Mouse (Mus musculus): ENCODE measurements around the gene Mapk10. TPM values are rescaled to one million over a fixed set of nuclear protein-coding genes. Genes with fewer than 3 reads are reported as not detected.

Mapk10 gene
- polyA plus RNA-seq, 1 experiment from 2014 or later: 61.3 TPM

GRCm38 (mm10) chr5:103160314-103161195 is 50.6 kb downstream of the Mapk10 start:
- H3K36me3 ChIP-seq (ENCODE audit: control insufficient read depth, insufficient read depth, low read length): no peaks in the 10 kb centered on the region
- peak overlapping the region; percentile 92 for H3K27ac ChIP-seq (ENCODE audit: low read depth, low read length)
- no peak overlapping the region for H3K9ac ChIP-seq (ENCODE audit: low read length)
- H3K27me3 ChIP-seq (replicated peaks; ENCODE audit: control insufficient read depth, insufficient read depth, low read length): no peaks in the 10 kb centered on the region
- no peaks in the 10 kb centered on the region for H3K9me3 ChIP-seq (replicated peaks; ENCODE audit: control insufficient read depth, low read length)
- DNase-seq (ENCODE audit: low spot score) (no peak), ATAC-seq (peak; percentile 73)
- H3K4me3 ChIP-seq (ENCODE audit: low read depth, low read length): no peak overlapping the region
- 29% methylated on average over 8 of the region's 8 CpGs for WGBS
- H3K4me1 ChIP-seq (ENCODE audit: control insufficient read depth, insufficient read depth, low read length): peaks cover 31% of the 10 kb centered on the region
- H3K4me2 ChIP-seq (ENCODE audit: low read length): peak overlapping the region; percentile 23

DNA sequence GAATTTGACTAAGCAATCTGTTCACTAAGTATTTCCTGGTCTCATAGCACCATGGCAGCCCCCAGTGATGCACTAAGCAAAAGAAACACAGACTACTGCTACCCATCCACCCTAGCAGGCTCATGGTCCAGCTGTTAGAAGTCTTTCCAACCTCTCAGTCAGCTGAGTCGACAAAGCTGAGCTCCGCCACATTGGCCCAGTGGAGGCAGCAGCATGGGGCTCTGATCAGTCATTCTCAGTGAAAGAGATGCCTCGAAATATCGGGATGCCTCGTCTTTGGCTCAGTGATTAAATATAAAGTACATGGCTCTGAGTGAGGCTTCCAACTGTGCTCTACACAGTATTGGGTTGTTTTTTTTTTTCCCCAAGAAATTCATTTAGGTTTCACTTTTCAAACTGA is 70.2 kb downstream of the Mapk10 start:
- DNase-seq (ENCODE audit: low spot score) (peak; percentile 22), ATAC-seq (no peak)
- 56% methylated on average over 5 of the region's 5 CpGs for WGBS

DNA sequence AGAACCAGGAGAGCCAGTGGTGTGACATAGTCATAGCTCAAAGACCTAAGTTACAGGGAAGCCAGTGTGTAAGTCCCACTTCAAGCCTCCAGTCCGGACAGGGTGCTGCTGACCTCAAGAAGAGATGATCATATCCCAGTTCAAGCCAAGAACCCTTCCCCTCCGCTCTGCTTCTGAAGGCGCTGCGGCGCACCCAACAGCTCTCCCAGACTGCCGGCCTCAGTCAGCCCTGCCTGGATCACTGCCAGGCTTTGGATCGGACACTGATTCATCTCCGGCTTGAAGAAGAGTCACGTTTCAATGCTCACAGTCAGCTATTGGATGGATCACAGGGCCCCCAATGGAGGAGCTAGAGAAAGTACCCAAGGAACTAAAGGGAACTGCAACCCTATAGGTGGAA is 76.3 kb downstream of the Mapk10 start:
- Histone ChIP-seq H3K4me1 (ENCODE audit: control insufficient read depth, insufficient read depth, low read length) (no peaks in the 10 kb centered on the region), H3K27ac (ENCODE audit: low read depth, low read length) (no peak overlapping the region), H3K27me3 (replicated peaks; ENCODE audit: control insufficient read depth, insufficient read depth, low read length) (no peaks in the 10 kb centered on the region), H3K9me3 (replicated peaks; ENCODE audit: control insufficient read depth, low read length) (no peaks in the 10 kb centered on the region), H3K36me3 (ENCODE audit: control insufficient read depth, insufficient read depth, low read length) (no peaks in the 10 kb centered on the region), H3K4me3 (ENCODE audit: low read depth, low read length) (no peak overlapping the region), H3K4me2 (ENCODE audit: low read length) (no peak overlapping the region), H3K9ac (ENCODE audit: low read length) (no peak overlapping the region)
- ATAC-seq (no peak), DNase-seq (ENCODE audit: low spot score) (no peak)
- WGBS: 81% methylated on average over 9 of the region's 9 CpGs

More for the DNA sequence above, 70.2 kb downstream of the Mapk10 start:
- H3K9ac ChIP-seq (ENCODE audit: low read length): no peak overlapping the region
- H3K4me1 ChIP-seq (ENCODE audit: control insufficient read depth, insufficient read depth, low read length): no peaks in the 10 kb centered on the region
- H3K4me3 ChIP-seq (ENCODE audit: low read depth, low read length): no peak overlapping the region
- no peaks in the 10 kb centered on the region for H3K36me3 ChIP-seq (ENCODE audit: control insufficient read depth, insufficient read depth, low read length)
- H3K27ac ChIP-seq (ENCODE audit: low read depth, low read length): peak overlapping the region; percentile 44; the same call in 1 of the 2 replicates
- H3K4me2 ChIP-seq (ENCODE audit: low read length): no peak overlapping the region
- no peaks in the 10 kb centered on the region for H3K9me3 ChIP-seq (replicated peaks; ENCODE audit: control insufficient read depth, low read length)
- no peaks in the 10 kb centered on the region for H3K27me3 ChIP-seq (replicated peaks; ENCODE audit: control insufficient read depth, insufficient read depth, low read length)

GRCm38 (mm10) chr5:103133626-103134025 is 77.5 kb downstream of the Mapk10 start:
- 78% methylated on average over 9 of the region's 9 CpGs for WGBS
- Histone ChIP-seq H3K9ac (ENCODE audit: low read length) (no peak overlapping the region), H3K4me1 (ENCODE audit: control insufficient read depth, insufficient read depth, low read length) (no peaks in the 10 kb centered on the region), H3K27ac (ENCODE audit: low read depth, low read length) (no peak overlapping the region), H3K4me3 (ENCODE audit: low read depth, low read length) (no peak overlapping the region), H3K36me3 (ENCODE audit: control insufficient read depth, insufficient read depth, low read length) (no peaks in the 10 kb centered on the region), H3K9me3 (replicated peaks; ENCODE audit: control insufficient read depth, low read length) (no peaks in the 10 kb centered on the region), H3K27me3 (replicated peaks; ENCODE audit: control insufficient read depth, insufficient read depth, low read length) (no peaks in the 10 kb centered on the region), H3K4me2 (ENCODE audit: low read length) (no peak overlapping the region)
- no peak for ATAC-seq
- DNase-seq (ENCODE audit: low spot score): no peak

DNA sequence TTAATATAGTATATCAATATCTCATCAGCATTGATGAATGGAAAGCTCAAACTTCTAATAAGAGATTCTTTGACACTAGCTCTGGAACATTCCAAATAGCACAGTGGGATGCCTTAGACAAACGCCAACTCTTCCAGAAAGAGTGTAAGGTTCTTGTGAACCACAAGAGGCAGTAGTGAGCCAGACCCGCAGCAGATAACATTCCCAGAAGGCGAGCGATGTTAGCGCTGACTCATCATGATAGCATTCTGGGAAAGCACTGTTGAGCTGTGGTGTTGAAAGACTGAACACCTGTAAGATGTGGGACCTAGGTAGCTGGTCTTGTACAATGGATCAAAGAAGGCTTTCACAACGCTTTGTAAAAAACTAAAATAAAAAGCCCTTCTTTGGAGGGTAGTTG is 78.3 kb downstream of the Mapk10 start:
- Histone ChIP-seq H3K9me3 (replicated peaks; ENCODE audit: control insufficient read depth, low read length) (no peaks in the 10 kb centered on the region), H3K4me3 (ENCODE audit: low read depth, low read length) (no peak overlapping the region), H3K4me1 (ENCODE audit: control insufficient read depth, insufficient read depth, low read length) (no peaks in the 10 kb centered on the region), H3K27ac (ENCODE audit: low read depth, low read length) (no peak overlapping the region), H3K36me3 (ENCODE audit: control insufficient read depth, insufficient read depth, low read length) (no peaks in the 10 kb centered on the region), H3K4me2 (ENCODE audit: low read length) (no peak overlapping the region), H3K9ac (ENCODE audit: low read length) (no peak overlapping the region), H3K27me3 (replicated peaks; ENCODE audit: control insufficient read depth, insufficient read depth, low read length) (no peaks in the 10 kb centered on the region)
- ATAC-seq (no peak), DNase-seq (ENCODE audit: low spot score) (no peak)
- WGBS: 75% methylated on average over 6 of the region's 6 CpGs

GRCm38 (mm10) chr5:103119618-103120017 is 91.5 kb downstream of the Mapk10 start:
- WGBS: 86% methylated on average over 3 of the region's 3 CpGs
- ATAC-seq: no peak
- DNase-seq (ENCODE audit: low spot score): no peak
- no peaks in the 10 kb centered on the region for H3K4me1 ChIP-seq (ENCODE audit: control insufficient read depth, insufficient read depth, low read length)
- no peak overlapping the region for H3K4me2 ChIP-seq (ENCODE audit: low read length)
- H3K4me3 ChIP-seq (ENCODE audit: low read depth, low read length): no peak overlapping the region
- no peak overlapping the region for H3K9ac ChIP-seq (ENCODE audit: low read length)
- H3K36me3 ChIP-seq (ENCODE audit: control insufficient read depth, insufficient read depth, low read length): no peaks in the 10 kb centered on the region
- H3K27ac ChIP-seq (ENCODE audit: low read depth, low read length): no peak overlapping the region
- H3K27me3 ChIP-seq (replicated peaks; ENCODE audit: control insufficient read depth, insufficient read depth, low read length): no peaks in the 10 kb centered on the region
- H3K9me3 ChIP-seq (replicated peaks; ENCODE audit: control insufficient read depth, low read length): no peaks in the 10 kb centered on the region

GRCm38 (mm10) chr5:103115571-103115970 is 95.6 kb downstream of the Mapk10 start:
- Histone ChIP-seq H3K4me1 (ENCODE audit: control insufficient read depth, insufficient read depth, low read length) (no peaks in the 10 kb centered on the region), H3K27ac (ENCODE audit: low read depth, low read length) (no peak overlapping the region), H3K4me2 (ENCODE audit: low read length) (no peak overlapping the region), H3K36me3 (ENCODE audit: control insufficient read depth, insufficient read depth, low read length) (no peaks in the 10 kb centered on the region), H3K27me3 (replicated peaks; ENCODE audit: control insufficient read depth, insufficient read depth, low read length) (no peaks in the 10 kb centered on the region), H3K4me3 (ENCODE audit: low read depth, low read length) (no peak overlapping the region), H3K9me3 (replicated peaks; ENCODE audit: control insufficient read depth, low read length) (no peaks in the 10 kb centered on the region), H3K9ac (ENCODE audit: low read length) (no peak overlapping the region)
- DNase-seq (ENCODE audit: low spot score) (no peak), ATAC-seq (no peak)
- WGBS: 93% methylated on average over 7 of the region's 7 CpGs

GRCm38 (mm10) chr5:103112471-103112870 is 98.7 kb downstream of the Mapk10 start:
- Histone ChIP-seq H3K9ac (ENCODE audit: low read length) (no peak overlapping the region), H3K4me1 (ENCODE audit: control insufficient read depth, insufficient read depth, low read length) (no peaks in the 10 kb centered on the region), H3K4me3 (ENCODE audit: low read depth, low read length) (no peak overlapping the region), H3K36me3 (ENCODE audit: control insufficient read depth, insufficient read depth, low read length) (no peaks in the 10 kb centered on the region), H3K9me3 (replicated peaks; ENCODE audit: control insufficient read depth, low read length) (no peaks in the 10 kb centered on the region), H3K27ac (ENCODE audit: low read depth, low read length) (no peak overlapping the region), H3K27me3 (replicated peaks; ENCODE audit: control insufficient read depth, insufficient read depth, low read length) (no peaks in the 10 kb centered on the region), H3K4me2 (ENCODE audit: low read length) (no peak overlapping the region)
- ATAC-seq (no peak), DNase-seq (ENCODE audit: low spot score) (no peak)
- 94% methylated on average over 7 of the region's 7 CpGs for WGBS

- H3K27ac ChIP-seq (ENCODE audit: low read depth, low read length): no peak overlapping the region
- H3K9ac ChIP-seq (ENCODE audit: low read length): no peak overlapping the region
- no peak overlapping the region for H3K4me3 ChIP-seq (ENCODE audit: low read depth, low read length)
- WGBS: 80% methylated on average over 1 of the region's 1 CpGs
- no peaks in the 10 kb centered on the region for H3K27me3 ChIP-seq (replicated peaks; ENCODE audit: control insufficient read depth, insufficient read depth, low read length)
- no peaks in the 10 kb centered on the region for H3K9me3 ChIP-seq (replicated peaks; ENCODE audit: control insufficient read depth, low read length)
- no peaks in the 10 kb centered on the region for H3K36me3 ChIP-seq (ENCODE audit: control insufficient read depth, insufficient read depth, low read length)
- H3K4me2 ChIP-seq (ENCODE audit: low read length): no peak overlapping the region
- H3K4me1 ChIP-seq (ENCODE audit: control insufficient read depth, insufficient read depth, low read length): no peaks in the 10 kb centered on the region
- ATAC-seq (no peak), DNase-seq (ENCODE audit: low spot score) (no peak)
Observed at GRCm38 (mm10) chr5:103109409-103109808, 101.7 kb downstream of the Mapk10 start.

All from forebrain, embryonic 14.5 days (tissue).